Mouse (Mus musculus): ENCODE data around the gene Sv2a.
A peak's percentile ranks its signal among the peaks of the same experiment; 100 is the strongest.
"Not testable (repeated sequence)": the region's sequence is repeated elsewhere in the genome, so short reads cannot be mapped to it uniquely, and the experiment has no call there.

Gene Sv2a

DNA sequence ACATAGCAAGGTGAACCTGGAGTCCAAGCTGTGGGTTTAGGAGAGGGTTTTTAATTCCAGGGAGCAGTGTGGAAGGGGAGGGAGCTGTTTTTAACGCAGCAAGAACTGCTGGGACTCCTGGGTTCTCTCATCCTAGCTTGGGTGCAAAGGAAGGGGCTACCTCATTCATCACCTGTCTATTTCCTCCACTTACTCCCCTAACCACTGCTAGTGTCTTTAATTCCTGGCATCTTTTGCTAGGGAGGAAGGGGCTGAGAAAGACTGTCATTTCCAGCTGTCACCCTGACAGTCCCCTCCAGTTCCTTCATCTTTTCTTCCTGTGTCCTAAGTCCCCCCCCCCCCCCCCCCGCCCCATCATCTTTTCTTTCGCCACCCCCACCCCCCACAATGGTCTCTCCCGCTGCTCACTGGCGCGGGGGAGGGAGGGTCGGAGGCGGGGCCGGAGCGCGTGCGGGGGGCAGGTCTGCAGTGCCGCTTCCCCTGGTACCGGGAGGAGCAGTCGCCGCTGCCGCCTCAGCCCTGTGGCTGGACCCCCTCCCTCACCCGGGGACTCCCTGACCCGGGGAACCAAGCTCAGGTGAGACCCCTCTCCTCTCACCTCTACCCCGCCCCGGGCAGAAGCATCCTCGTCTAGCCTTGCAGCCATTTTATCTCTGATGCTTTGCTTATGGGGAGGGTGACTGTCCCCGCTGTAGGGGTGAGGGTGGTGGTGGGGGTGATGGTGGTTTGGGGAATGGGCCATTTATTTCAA is at the start of gene Sv2a:
TSS of gene Sv2a (plus strand) at position 425 of the 751 bp plus-strand sequence.
- DNase-seq = no peak

DNA sequence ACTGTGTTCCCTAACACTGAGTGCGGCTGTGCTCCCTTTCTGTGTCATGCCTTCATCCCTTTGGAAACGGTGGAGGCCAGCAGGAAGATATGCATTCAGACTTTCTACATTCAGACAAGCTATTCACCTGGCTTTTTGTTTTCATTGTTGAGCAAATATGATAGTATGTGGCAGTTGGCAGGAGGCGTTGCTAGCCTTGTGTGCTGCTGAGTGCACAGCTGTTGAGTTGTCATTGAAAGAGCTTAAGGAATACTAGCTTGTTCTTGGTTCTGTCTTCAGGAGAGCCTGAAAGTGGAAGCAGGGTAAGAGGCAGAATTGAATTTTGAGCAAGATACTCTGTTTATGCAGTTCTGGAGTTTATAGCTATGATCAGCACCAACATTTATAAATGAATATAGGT is 48.5 kb upstream of the Sv2a start:
- DNase-seq = no peak

DNA sequence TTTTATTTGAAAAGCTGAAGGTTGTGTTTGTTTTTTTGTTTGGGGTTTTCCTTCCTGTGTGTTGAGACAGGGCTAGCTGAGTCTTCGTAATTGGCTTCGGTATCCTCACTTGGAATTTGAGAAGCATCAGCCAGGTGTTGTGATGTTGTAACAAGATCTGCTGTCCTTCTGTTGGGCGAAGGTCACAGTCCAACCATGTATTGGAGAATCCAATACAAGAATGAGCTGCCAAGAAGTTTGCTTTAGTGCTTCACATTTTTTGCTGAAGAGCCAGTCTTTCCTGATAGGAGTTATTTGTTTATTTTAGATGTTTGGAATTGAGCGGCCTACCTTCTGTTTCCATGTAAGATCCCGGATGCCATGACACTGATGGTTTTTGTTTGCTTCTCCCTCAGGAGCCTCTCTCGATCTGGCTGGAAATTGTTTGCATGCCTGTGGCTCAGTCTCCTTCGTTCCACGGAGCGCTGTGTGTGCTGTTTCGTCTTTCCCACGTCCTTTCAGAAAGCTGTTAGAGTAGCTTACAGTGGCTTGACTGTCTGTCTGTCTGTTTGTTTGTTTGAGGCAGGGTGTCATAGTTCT is 47.5 kb upstream of the Sv2a start:
- DNase-seq = peak; percentile 29

DNA sequence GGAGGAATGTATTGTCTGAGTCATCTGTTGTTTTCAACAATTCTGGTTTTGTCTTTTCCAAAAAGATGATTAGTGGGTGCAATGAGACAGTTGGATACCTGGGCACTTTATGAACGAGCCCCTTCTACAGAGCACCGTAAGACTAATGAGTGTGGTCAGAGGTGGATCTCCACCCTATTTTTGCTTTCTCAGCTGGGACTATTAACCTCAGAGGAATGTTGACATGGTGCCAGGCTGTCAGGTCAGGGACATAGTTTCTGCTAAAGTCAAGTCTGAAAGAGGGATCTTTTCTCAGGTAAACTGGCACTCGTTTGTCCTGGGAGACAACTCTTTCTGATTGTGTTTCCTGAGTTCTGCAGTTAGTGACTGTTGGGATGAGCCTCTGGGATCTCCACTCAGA is 45.9 kb upstream of the Sv2a start:
- DNase-seq = peak; percentile 72

DNA sequence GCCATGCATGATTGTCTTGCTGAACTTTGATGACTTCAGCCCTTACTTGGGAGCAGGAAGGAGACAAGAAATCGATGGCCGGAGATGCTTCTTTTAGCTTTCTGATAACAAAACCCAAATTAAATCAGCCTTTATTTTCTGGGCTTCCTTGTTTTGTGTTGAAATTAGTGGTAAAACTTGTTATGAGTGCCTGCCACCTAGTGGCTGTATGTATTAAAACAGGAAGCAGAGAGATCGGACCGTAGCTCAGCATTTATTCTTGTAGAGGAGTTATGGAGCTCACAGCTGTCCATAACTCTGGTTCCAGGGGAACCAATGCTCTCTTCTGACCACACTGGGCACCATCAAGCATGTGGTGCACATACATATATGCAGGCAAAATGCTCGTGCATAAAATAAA is 33.0 kb upstream of the Sv2a start:
- no peak for DNase-seq

DNA sequence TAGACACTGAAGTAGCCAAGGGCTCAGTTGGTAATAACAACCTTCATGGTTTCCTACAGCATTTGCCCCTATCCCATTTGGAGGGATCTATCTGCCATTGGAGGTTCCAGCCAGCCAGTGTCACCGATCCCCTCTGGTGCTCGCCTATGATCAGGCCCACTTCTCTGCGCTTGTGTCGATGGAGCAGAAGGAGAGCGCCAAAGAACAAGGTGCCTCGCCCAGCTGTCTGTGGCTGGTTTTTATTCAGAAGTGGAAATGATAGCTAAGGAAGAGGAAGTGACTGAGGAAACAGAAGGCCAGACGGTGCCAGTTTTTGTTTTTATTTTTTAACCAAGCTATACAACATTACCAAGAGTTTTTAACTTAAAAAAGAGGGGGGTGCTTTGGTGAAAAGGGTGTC is 29.1 kb upstream of the Sv2a start:
- no peak for DNase-seq

DNA sequence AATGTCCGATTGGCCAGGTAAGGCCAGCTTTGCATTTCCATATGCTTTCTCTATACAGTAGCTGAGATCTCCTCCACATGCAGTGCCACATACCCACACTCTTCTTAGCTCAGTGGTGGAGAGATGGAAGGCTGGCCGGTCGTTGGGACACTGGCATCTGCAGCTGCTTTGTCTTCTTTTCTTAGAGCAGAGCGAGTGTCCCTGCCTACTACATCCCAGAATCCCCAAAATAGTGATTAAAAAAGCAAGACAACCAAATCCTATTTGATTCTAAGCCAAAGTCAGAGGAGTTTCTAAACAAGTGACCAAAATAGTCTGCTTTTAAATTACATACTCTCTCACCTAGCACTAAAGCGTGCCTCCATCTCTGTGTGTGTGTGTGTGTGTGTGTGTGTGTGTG is 28.3 kb upstream of the Sv2a start:
- no peak for DNase-seq

DNA sequence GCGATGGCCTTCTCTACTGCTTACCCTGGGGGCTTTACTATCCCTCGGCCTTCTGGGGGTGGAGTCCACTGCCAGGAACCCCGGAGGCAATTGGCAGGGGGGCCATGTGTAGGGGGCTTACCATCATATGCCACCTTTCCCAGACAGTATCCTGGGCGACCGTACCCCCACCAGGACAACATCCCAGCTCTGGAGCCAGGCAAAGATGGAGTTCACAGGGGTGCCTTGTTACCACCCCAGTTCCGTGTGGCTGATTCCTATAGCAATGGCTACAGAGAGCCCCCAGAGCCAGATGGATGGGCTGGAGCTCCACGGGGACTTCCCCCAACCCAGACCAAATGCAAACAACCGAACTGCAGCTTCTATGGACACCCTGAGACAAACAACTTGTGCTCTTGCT is 25.4 kb upstream of the Sv2a start:
- DNase-seq = no peak

DNA sequence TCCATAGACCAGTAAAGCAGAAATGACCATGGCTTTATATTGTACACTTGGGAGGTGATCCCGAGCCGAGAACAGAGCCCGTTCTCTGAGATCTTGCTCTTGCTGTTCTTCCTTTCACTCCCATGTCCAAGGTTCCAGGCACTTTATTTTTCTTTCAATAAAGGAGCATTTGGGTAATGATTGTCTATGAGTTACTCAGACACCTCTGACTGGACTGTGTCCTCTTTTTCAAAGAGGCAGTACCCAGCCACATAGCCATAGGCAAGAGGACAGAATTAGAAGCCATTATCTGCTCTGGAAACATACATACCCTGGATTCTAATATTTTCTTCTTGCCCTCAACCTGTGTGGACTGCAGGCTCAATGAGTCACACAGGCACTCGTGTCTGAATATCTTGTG is 21.1 kb upstream of the Sv2a start:
- peak; percentile 32 for DNase-seq

DNA sequence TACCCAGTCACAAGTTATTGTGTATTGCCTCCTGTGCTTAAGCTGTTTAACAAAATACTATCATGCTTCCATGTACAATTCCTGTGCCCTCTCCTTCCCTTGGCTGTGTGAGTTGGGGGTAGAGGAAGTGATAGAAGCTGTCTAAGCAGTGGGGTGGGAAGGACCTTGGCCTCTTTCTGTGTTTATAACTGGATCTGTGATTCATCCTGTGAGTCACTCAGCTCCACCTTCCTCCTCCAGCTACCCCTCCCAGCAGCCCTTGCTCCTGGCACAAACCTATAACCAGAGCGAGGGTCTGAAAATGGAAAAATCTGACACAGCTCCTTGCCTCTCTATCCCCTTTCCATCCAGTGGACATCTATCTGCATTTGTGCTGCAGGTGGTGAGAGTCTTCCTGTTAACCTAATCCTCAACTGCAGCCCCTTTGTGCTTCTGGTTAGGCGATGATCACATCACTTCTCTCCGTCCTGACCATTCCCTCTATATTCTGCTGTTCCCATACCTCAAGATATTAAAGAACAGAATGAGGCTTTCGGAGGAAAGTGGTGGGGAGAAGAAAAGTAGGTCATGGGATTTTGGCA is 20.6 kb upstream of the Sv2a start:
- DNase-seq = peak; percentile 63

DNA sequence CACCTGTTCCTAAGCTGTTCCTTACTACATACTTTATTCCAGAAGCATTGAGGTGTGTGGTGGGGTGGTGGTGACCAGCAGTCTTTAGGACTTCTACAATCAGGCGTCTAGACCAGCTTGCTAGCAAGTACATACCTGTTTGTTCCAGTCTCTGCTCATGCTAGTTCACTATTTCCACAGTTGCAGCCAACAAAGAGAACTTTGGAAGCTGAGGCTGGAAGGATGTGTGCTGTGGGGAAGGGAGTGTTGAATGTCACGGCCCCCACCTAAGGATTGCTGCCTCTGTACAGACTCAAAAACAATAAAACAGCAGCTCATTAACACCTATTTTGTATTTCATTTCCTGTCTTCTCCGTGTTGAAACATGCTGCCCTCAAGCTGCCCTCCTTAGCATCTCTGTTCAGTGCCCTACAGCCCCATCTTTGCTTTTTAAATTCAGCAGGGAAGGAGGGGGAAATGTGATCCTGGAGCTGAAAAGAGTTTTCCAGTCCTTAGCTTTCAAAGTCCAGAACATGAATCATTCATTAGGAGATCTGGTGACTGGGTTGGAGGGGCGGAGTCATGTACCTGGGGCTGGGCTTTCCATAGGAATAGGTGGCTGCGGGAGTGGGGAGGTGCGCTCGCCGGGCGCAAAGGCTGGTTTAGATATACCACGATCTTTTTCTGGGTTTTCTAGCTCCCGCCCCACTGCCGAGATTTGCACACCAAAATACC is 20.0 kb upstream of the Sv2a start:
- DNase-seq = peak; percentile 86

DNA sequence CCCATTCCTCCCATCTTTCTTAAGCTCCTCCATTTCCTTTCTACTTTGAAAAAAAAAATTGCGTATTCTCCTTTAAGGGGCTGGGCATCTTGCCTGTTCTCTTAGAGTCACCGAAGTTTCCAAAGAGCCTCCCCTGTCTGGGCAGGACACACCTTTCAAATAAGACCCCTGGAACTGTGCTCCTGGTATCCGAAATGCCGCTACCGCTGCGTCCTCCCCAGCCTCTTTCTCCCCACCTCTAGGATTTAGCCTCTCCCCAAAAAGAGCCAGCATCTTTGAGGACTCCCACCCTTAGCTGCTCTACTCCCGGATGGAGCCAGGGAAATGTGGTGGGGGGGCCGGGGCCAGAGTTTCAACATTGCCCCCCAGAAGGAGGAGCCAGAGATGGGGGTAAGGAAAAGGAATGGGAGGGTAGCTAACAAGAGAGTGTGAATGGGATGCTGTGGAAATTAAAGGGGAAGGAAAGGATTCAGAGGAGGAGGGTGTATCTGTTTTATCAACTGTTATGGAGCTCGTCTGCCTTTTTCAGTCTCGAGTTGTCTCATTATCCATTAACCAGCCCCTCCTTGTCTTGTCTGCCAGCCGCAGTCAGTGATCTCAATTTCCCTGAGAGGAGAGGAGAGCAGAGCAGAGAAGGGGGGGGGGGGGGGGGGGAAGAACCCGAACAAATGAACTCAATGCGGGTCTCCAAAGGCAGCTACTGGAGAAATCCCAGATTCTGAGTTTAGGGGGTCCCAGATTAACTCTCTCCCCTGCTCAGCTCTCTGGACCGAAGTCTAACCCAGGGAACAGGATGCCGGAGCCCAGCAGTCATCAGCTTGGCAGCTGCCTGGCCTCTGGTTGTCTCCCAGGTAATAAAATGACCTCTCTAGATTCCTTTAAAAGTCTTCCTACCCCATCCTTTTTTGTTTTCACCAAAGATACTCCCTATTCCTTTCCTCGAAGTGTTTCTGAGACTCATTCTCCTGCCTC is 18.8 kb upstream of the Sv2a start, which contains the start of gene Mtmr11:
TSS of gene Mtmr11 (plus strand) at position 136 of the 972 bp plus-strand sequence.
- peak; percentile 60 for DNase-seq

DNA sequence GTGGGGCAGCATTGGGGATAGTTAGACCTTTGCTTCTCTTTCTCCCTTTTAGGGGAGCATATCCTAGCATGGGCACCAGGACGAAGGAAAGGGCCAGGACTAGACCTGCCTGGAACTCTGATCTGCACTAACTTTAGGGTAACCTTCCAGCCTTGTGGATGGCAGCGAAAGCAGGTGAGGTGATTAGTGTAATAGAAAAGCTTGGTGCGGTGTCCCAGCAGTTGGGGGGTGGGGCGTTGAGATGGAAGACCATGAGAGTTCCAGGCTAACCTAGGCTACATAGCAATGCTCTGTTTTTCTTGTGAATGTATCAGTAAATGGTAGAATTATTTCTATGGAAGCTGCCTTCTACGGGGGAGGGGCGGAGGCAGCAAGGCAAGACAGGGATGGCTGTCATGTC is 17.9 kb upstream of the Sv2a start:
- no peak for DNase-seq

DNA sequence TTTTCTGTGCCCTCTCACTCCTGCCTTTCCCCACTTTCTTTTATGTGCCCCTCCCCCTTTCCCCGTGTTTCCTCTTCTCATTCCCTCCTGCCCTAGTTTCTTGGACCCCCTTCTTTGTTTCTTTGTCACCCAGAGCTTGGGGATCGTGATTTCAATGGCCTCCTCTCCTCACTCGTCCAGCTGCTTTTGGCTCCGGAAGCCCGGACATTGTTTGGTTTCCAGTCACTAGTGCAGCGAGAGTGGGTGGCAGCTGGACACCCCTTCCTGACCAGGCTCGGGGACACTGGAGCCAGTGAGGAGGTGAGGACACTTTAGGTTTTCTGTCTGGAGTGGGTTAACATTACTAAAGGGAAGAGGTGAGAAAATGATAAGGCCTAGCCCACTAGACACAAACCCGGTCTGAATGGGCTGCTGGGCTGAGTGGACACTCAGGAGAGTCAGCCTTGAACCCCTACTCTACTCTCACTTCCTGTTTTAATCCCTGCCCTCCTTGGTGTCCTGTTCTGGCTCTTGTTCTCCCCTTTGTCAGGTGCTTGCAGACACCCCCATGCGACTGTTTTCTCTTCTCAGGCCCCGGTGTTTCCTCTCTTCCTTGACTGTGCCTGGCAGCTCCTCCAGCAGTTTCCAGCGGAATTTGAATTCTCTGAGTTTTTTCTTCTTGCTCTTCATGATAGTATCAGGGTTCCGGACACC is 12.3 kb upstream of the Sv2a start:
- no peak for DNase-seq

DNA sequence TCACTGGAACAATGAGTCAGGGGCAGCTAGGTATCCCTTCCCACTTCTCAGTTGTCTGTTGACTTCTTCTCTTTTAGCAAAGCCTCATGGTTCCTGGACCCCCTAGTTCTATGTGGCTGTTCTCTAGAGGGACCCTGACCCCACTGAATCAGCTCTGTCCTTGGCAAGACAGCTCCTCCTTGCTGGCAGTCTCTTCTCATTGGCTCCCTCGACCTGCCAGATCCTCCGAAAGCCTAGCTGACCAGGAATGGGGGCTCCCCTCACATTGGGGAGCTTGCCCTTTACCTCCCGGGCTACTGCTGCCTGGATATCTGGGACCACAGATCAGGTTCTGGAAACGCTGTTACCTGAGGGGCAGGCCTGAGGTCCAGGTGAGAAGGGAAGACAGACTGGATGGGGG is 10.7 kb upstream of the Sv2a start:
- no peak for DNase-seq

DNA sequence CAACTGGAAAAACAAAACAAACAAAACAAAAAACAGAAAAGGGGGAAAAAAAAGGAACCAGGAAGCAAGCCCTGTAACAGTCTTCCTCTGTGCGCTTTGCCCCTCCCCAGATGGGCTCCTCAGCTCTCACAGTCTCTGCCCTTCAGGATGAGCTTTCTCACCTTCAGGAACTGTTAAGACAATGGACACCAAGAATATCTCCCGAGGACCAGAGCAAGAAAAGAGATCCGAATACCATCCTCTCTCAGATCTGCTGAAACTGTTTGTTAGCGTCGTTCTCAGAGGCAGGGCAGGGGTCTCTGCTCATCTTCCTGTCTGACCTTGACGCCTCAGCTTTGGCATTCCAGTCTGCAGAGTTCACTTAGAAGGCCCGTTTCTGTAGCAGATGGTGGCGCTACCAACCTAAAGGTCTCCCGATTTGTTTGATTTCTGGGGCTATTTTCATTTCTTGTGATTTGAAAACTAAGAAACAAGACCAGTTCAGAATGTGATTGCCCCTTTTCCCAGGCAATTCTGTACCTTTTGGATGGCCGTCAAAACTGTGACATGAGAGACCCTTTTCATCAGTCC is 9.9 kb upstream of the Sv2a start:
- no peak for DNase-seq

DNA sequence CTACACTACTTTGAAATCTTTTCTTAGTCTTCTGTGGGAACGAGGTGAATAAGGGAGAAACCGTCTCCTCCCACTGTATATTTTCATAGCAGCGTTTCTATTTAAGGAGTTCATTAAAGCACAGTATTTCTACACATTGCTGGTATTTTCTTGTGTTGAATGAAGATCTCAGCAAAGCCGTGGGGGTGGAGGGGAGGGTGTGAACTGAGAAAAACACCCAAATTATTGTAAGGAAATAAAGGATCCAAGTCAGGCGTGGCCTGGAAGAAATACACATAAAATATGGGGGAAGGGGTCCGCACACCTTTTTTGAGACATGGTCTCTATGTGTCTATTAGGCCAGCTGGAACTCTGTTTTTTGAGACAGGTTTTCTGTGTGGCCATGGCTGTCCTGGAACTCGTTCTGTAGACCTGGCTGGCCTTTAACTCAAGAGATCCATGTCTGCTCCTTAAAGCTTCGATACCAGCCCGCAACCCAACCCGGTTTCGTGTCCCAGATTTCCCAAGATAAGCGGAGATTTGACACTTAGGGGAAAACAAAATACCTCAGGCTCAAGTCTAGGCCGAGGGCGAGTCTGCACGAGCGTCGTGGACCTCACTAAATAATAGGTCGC is 9.3 kb upstream of the Sv2a start:
- no peak for DNase-seq

DNA sequence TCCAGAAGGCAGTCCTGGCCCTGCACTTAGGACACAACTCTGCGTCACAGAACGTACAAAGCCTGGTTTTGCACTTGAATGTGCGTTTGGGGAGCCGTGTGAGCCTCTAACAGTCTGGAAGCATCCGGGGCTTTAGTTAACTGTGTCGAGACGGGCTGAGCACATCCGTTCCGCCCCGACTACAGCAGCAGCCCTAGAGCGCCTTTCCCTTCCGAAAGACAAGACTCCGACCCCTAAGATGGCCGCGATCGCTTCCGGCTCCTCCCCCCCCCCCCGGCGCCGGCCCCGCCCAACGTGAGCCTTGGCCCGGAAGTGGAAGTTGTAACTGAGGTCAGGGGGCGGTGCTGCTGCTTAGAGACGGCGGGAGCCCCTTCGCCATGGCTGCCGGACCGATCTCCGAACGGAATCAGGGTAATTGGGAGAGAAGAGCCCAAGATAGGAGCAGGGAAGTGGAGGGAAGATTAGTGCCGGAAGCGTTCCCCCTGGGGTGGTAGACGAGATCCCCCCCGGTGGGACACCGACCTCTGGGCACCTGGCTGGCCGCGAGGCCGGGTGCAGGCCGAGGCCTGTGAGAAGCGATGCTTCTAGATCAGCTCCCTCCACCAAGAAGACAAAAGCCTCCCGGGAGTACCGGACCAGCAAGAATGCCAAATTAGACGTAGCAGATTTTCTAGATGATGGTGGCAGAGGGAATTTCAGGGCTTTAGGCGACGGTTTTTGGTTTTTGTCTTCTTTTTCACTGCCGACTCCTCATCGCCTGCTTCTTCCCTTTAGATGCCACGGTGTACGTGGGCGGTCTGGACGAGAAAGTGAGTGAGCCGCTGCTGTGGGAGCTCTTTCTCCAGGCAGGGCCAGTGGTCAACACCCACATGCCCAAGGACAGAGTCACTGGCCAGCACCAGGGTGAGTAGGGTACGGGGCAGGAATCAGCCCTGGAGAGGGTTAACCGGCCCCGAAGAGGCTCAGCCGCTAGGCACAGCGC is 8.5 kb upstream of the Sv2a start, which contains the start of gene Sf3b4:
TSS of gene Sf3b4 (plus strand) at position 136 of the 982 bp plus-strand sequence.
- DNase-seq = peak; percentile 89

DNA sequence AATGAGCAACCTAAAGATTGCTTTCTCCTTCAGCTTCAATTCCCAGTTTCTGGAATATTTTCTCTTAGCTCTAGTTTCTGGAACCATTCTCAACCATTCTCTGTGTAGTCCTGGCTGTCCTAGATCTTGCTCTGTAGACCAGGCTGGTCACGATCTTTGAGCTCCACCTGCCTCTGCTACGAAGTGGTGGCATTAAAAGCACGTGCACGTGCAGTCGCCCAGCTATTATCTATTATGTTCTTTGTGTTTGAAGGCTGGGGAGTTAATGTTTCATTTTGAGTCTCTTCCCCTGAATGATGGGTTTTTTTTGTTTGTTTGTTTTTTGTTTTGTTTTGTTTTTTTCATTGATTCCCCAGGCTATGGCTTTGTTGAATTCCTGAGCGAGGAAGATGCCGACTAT is 7.8 kb upstream of the Sv2a start:
- DNase-seq = no peak

DNA sequence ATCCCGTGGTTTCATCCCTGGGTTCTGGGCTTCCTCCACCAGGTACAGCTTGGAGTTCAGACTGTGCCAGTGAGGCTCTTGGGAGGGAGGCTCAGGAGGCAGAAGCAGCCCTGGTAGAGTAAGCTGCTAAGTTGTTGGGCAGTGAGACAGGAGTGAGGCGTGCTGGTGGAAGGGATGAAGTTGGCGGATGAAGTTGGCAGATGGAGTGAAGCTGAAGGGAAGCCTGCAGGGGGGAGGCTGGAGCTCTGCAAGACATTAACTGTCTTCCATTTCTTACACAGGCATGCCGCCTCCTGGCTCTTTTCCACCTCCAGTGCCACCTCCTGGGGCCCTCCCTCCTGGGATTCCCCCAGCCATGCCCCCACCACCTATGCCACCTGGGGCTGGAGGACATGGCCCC is 6.9 kb upstream of the Sv2a start:
- DNase-seq = not testable (repeated sequence)
